ENCODE assay signal across 17 mouse cellular contexts in genomic region chr11:80793386-80793785, GRCm38 (mm10). TPM values are rescaled to one million over a fixed set of nuclear protein-coding genes. Genes with fewer than 3 reads are reported as not detected.
A peak's percentile ranks its signal among the peaks of the same experiment; 100 is the strongest.
DNase-seq lines count a peak whose midpoint lies in the region; ATAC-seq and TF ChIP-seq lines count a peak whose summit lies in the region.
"Had no signal": no experiment of that assay in that cellular context is flagged by ENCODE, and none has a peak within 500 bp of the region (broad histone marks: within the 10 kb centered on the region; RNA-seq: fewer than 3 reads in every experiment).

No protein-coding gene starts in this region.

- no peak for TF ChIP-seq POLR2A in bone marrow, adult 2 months (IDR thresholded peaks at IDR 0.05; ENCODE audit: borderline replicate concordance, control insufficient read depth, low read depth, low read length)

- ATAC-seq in granulocyte monocyte progenitor cell, adult 5-6 weeks (replicated peaks; ENCODE audit: poor library complexity, severe bottlenecking), result peak; percentile 92
- peak; percentile 49 for ATAC-seq in megakaryocyte, adult 5-6 weeks (ENCODE audit: poor library complexity, severe bottlenecking)
- ATAC-seq: forebrain, embryonic 13.5 days; forebrain, embryonic 15.5 days had no signal

- no peak for DNase-seq in frontal cortex, postnatal 36 days (ENCODE audit: low spot score in 2 of 2)
- DNase-seq in urinary bladder, postnatal 14 days (ENCODE audit: low spot score), result no peak
- no peak for DNase-seq in right cerebral cortex, postnatal 25 days
- DNase-seq: adrenal gland, adult 2 months; adrenal gland, postnatal 10 days; adrenal gland, postnatal 25 days; cerebellum, adult 11-12 months; cerebellum, adult 2 months; cerebellum, adult 9-10 months; cerebellum, postnatal 25 days had no signal

- H3K27ac ChIP-seq in bone marrow, adult 2 months (ENCODE audit: control insufficient read depth, insufficient read depth, low read depth, low read length, poor library complexity), result peak overlapping the region; percentile 23; the same call in 1 of the 2 replicates
- H3K27ac ChIP-seq: embryonic facial prominence, embryonic 10.5 days; embryonic facial prominence, embryonic 12.5 days; forebrain, embryonic 13.5 days; forebrain, embryonic 15.5 days had no signal

- WGBS in bone marrow, adult 2 months, result 57% methylated on average over 4 of the region's 4 CpGs

- no peaks in the 10 kb centered on the region; the same call in 1 of the 2 replicates for H3K4me1 ChIP-seq in bone marrow, adult 2 months (ENCODE audit: control insufficient read depth, insufficient read depth, low read length)
- H3K4me1 ChIP-seq: embryonic facial prominence, embryonic 10.5 days; embryonic facial prominence, embryonic 12.5 days; forebrain, embryonic 13.5 days; forebrain, embryonic 15.5 days had no signal

- no peak for TF ChIP-seq CTCF in bone marrow, adult 2 months (IDR thresholded peaks at IDR 0.05; ENCODE audit: control insufficient read depth, insufficient read depth, low read length)

- no peak overlapping the region for H3K4me3 ChIP-seq in bone marrow, adult 2 months (replicated peaks; ENCODE audit: control insufficient read depth, low read depth, low read length)
- H3K4me3 ChIP-seq: embryonic facial prominence, embryonic 10.5 days; embryonic facial prominence, embryonic 12.5 days; forebrain, embryonic 13.5 days; forebrain, embryonic 15.5 days had no signal

RNA-seq across cellular contexts. Expression of gene Myo1d, which starts 13.6 kb away (rescaled TPM):
- polyA plus RNA-seq in bone marrow, adult 2 months (2011; ENCODE audit: insufficient read depth, insufficient read length, low replicate concordance, missing spikeins), result 4.5 and 6.4 TPM in 2 replicates
- total RNA-seq in granulocyte monocyte progenitor cell, adult 5-6 weeks (2014; fragmentation: Nextera tagmentation), result 0.36 and 1.7 TPM in 2 replicates
- total RNA-seq in granulocyte monocyte progenitor cell, adult 5-6 weeks (2017), result 0.43 and 0.46 TPM in 2 replicates
- 5.6 and 6.2 TPM in 2 replicates for total RNA-seq in megakaryocyte, adult 5-6 weeks (2015)
- 3.0 and 4.2 TPM in 2 replicates for total RNA-seq in megakaryocyte, adult 5-6 weeks (2017)

RNA-seq across cellular contexts. Expression of gene Tmem98, which starts 16.6 kb away (rescaled TPM):
- 0.92 and 3.6 TPM in 2 replicates for polyA plus RNA-seq in bone marrow, adult 2 months (2011; ENCODE audit: insufficient read depth, insufficient read length, low replicate concordance, missing spikeins)
- total RNA-seq in granulocyte monocyte progenitor cell, adult 5-6 weeks (2014; fragmentation: Nextera tagmentation), result 1.7 TPM in 1 of 2 replicates, not detected in the other
- 0.88 TPM in 1 of 2 replicates, not detected in the other for total RNA-seq in granulocyte monocyte progenitor cell, adult 5-6 weeks (2017)
- 0.16 TPM in 1 of 2 replicates, not detected in the other for total RNA-seq in megakaryocyte, adult 5-6 weeks (2015)
- total RNA-seq in megakaryocyte, adult 5-6 weeks (2017), result 0.22 TPM in 1 of 2 replicates, not detected in the other
